Mouse (Mus musculus): Measurements from ENCODE around the gene Kank2.
"Not testable (repeated sequence)": the region's sequence is repeated elsewhere in the genome, so short reads cannot be mapped to it uniquely, and the experiment has no call there.

Kank2 gene

DNA sequence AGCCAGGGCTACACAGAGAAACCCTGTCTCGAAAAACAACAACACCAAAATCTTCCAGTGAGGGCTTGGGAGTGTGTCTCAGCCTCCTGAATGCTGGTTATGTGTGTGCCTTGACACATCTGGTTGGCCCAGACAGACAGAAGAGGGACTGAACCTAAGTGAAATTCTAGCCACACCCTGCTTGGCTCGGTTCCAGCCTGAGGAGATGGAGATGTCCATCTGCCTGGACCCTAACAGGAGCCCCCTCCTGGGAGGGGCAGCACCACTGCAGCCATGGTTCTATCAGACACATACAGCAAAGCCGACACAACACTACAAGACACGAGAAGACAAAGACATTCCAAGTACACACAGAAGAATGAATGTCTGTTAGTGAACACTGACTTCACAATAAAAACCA lies 19.6 kb upstream of the Kank2 start:
- DNase-seq (ENCODE audit: low read depth): no peak

DNA sequence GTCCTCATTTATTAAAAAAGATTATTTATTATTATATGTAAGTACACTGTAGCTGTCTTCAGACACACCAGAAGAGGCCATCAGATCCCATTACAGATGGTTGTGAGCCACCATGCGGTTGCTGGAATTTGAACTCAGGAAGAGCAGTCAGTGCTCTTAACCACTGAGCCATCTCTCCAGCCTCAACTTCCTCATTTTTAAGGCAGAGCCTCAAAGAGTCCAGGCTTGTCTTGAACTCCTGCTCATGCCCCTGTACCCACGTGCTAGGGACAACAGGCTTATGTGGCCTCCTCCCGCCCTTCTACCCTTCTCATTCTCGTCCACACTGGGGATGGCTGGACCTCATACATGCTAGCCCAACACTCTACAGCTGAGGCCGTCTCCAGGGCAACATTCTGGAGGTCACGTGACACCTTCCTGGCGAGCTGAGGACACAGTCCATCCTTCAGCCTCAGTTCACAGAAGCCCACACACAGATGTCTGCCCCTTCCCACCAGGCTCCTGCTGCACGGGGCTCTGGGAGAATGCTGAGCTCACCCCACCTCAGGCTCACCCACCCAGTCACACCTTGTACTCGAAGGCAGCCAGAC lies 18.3 kb upstream of the Kank2 start:
- no peak for DNase-seq (ENCODE audit: low read depth)

DNA sequence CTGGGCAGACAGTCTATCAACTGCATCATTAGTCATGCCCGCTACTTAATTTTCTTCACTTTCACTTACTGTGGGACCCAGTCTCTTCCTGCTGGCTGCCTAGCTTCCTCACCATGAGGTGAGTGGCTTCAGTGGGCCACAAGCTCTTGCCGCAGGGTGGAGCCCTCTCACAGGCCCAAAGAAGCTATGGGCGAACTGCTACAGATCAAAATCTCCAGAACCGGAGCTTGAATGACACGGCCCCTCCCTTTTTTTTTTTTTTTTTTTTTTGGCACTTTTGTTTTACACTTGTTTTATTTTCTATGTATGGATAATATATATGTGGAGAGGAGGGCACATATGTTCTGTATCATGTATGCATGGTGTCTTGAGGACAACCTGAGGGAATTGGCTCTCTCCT lies 12.6 kb upstream of the Kank2 start:
- no peak for DNase-seq (ENCODE audit: low read depth)

DNA sequence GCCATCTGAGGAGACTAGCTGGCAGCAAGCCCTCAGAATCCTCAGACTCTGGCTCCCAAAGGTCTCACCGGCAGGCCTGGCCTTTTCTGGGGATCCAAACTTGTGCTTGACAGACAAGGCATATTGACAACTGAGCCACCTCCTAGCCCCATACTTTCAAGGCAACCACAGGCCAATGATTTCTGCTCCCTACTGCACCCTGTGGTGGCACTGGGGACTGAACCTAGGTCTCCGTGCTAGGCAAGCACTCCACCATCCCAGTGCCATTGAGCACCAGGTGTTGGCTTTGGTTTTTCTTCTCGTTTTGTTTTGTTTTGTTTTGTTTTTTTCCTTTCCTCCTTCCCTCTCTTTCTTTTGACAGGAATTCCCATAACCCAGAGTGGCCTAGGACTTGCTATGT lies 10.0 kb upstream of the Kank2 start:
- no peak for DNase-seq (ENCODE audit: low read depth)

DNA sequence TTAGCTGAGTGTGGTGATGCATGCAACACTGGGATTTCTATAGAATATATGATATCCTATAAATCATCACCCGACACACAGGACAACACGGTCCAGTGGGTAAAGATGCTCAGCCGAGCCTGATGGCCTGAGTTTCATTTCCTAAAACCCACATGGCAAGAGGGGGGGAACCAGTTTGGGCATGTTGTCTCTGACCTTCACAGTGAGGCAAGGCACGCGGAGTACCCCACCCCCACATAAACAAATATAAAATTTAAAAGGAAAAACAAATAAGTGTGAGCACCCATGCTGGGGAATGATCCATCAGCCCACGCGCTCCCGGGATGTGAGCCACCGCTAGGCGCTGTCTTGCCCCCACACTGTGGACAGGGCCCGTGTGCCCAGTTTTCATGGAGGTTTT lies 8.4 kb upstream of the Kank2 start:
- DNase-seq (ENCODE audit: low read depth): no peak

DNA sequence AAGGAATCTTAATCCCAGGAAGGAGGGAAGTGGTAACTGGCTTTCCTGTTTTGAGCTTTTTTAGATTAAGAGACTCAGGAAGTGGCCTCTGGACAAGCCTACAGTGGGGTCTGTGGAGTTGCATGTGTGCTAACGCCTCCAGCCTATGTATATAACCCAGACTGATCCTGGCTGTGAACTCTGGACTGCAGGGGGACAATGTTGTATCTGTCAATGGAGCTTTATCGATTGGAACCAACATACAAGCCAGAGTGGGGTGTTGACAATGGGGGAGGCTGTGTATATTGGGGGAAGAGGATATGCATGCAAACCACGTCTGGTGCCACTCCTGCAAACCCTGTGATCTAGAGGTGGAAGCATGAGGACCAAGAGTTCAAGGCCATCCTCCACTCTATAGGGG lies 7.8 kb upstream of the Kank2 start:
- DNase-seq (ENCODE audit: low read depth): no peak

DNA sequence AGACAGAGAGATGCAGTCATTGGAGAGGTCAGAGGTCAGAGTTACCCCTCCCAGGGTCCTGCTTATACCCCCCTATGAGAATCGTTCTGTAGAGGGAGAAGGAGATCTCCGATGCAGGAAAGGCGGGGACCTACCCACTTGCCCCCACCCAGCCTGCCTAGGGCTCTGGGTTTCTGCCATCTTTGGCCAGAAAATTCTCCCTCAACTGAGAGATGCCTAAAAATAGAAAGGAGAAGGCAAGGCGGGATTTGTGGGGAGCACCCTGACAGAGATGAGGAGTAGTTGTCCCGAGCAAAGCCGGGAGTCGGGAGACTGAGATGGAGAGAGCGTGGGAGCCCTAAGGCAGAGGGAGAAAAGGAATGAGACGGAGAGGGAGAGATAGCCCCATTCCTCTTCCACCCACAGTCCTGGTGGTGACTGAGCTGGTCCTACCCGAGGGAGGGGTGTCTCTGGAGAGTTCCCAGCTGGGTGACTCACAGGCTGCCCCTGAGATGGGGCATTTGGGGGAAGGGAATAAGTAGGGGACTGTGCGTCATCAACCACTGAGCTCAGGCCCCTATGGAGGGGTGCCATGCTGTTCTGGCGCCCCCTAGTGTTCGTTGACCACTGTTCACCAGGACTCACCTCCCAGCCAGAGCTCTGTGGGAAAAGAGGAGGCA lies 5.6 kb upstream of the Kank2 start:
- peak; percentile 83 for DNase-seq (ENCODE audit: low read depth)

DNA sequence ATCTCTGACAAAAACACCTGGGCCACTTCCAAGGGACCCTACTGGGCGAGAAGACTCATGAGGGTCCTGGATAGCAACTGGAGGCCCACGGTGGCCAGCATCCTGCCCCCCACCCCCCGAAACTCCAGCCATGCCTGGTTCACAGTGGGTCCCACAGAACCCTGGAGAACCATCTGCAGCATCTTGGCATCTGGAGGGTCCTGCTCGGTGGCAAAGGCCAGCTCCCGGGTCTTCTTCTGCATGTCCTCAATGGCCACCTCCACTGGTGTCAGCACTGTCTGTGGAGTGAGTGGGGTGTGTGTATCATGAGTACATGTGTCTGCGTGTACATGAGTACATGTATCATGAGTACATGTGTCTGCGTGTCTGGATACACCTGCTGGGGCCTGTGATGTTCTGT lies 3.0 kb upstream of the Kank2 start:
- DNase-seq (ENCODE audit: low read depth): no peak

DNA sequence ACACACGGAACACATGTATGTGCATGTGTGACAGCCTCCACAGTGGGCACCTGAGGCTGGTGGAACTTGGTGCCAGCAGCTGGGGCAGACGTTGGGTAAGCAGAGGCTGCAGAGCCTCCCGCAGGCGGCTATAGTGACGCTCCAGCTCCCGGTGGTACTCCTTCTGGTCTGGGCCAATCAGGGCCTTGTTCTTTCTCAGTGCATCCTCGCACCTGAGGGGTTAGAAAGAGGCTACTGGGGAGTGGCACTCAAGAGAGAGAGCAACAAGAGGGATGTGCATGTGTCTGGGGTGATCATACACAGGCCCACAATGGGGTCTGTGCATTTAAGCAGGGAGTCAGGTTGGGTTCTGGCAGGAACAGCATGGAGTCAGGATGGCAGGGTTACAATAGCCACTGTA lies 2.6 kb upstream of the Kank2 start:
- no peak for DNase-seq (ENCODE audit: low read depth)

DNA sequence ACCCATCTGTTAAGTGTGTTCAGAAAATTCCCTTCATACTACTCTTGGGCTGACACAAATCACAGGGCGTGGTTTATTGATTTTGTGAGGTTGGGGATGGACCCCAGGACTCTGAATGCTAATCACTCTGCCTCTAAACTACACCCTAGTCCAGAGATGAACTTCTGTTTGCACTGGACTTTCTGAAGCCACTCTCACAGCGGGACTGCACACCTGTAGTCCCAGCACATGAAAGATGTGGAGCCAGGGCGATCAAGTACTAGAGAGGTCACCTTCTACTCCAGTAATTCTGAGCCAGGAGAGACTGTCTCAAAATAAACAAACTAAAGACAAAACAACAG lies 436 bp upstream of the Kank2 start:
- no peak for DNase-seq (ENCODE audit: low read depth)

DNA sequence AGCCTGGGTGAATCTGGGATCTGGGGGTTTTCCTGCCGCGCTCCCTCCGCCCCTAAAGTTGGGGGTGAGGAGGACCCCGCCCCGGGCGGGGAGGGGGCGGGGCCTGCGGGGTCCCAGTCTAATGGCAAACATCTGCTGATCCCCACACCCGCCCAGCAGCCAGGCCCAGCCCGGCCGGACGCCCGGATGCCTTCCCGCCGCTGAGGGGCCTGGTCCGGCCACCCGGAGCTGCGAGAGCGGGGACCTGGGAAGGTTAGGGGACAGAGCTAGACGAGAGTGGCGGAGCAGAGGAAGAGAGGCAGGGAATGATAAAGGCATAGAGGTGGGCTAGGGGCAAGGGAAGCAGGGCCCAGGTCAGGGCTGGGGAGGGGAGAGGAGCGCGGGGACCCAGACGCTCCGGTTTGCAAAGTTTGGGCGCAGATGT lies 611 bp downstream of the Kank2 start:
- DNase-seq (ENCODE audit: low read depth): no peak

DNA sequence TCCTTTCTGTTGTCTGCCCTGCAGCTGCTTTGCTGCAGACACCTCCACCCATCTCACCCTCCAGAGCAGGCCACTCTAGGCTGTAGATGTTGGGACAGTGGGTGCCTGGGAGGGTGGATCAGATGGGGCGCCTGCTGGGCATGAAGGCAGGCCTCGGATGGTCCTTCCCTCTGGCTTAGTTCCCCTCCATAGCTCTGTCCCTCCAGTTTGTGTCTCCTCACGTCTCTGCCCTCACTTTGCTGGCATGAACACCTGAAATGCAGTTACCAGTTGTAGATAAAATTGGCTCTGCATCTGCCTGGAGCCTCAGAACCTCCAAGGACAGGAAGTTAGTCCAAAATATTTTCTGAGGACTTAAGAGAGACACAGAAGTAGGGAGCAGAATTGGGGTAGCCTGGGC lies 1.6 kb downstream of the Kank2 start:
- no peak for DNase-seq (ENCODE audit: low read depth)

DNA sequence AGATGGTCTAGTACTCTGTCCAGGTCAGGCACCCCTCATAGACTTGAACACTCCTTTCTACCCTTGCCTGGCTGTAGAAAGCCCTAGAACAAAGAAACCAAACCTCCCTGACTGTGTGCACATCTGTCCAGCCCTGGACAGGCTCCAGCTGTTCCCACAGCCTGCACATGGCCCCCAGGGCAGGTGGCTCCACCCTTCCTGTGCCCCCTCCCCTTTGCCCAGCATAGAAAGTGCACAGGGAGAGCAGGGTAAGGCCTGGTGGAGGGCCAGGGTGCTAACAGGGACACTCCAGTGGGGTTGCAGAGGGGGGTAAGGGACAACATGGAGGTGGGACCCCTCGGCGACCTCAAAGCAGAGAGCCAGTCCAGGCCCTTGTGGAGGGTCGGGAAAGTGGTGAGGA lies 2.3 kb downstream of the Kank2 start:
- no peak for DNase-seq (ENCODE audit: low read depth)

DNA sequence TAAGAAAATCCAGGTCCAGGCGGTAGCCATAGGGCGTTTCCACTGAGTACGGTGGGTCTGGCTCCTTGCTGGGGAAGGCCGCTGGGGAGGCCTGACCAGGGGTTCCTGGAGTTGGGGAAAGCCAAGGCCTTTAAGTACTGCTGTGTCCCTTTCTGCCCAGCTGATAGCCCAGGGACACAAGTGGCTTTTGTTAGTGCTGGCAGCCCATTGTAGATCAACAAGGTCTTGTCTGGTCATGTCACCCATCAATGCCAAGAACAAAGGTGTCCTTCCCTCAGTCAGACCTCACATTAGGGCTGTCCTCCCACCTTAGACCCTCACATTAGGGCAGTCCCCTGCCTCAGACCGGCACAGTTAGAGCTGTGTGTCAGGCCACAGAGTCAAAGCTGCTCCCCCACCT lies 3.0 kb downstream of the Kank2 start:
- no peak for DNase-seq (ENCODE audit: low read depth)

DNA sequence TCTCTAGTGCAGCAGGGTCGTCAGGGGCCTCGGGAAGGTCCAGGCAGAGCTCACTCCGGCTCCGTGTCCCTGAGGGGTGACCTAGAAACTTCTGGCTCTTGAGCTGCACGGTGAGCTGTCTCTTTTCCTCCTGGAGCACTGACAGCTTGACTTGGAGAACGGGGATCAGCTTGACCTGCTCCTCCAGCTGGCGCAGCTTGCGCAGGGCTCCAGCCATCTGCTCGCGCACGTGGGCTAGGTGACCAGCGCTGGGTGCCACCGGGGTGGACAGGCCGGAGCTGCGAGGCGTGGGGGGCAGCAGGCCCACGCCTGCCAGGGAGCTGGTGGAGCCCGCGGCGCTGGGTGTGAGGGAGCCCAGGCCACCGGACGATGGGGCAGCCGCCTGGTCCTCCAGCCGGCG lies 3.6 kb downstream of the Kank2 start:
- DNase-seq (ENCODE audit: low read depth): no peak

DNA sequence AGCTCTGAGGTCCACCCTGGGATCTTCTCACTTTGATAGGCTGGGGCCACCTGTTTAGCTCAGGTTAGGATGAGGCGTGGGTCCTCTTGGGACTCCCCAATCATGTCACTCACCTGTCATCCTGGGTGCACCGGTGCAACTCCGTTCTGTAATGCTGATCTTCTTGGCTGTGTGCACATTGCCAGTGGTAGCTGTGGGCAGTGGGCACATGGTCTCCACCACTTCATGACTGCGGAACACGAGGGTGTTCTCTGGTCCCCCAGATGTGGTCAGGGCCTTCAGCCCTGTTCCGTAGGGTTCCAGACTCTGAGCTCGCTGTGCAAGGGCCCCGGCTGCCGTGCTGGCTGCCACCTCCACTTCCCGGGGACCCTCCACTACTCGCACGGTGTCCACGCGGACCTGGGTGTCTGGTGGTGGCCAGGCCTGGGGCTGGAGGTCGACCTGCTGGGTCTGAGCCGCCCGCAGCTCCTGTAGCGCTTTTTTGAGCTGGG lies 4.2 kb downstream of the Kank2 start:
- no peak for DNase-seq (ENCODE audit: low read depth)

DNA sequence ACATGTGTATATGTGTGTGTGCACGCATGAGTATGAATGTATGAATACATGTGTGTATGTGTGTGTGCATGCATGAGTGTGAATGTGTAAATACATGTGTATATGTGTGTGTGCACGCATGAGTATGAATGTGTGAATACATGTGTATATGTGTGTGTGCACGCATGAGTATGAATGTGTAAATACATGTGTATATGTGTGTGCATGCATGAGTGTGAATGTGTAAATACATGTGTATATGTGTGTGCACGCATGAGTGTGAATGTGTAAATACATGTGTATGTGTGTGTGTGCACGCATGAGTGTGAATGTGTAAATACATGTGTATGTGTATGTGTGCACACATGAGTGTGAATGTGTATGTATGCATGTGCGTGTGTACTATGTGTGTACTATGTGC lies 5.0 kb downstream of the Kank2 start:
- DNase-seq (ENCODE audit: low read depth): not testable (repeated sequence)

DNA sequence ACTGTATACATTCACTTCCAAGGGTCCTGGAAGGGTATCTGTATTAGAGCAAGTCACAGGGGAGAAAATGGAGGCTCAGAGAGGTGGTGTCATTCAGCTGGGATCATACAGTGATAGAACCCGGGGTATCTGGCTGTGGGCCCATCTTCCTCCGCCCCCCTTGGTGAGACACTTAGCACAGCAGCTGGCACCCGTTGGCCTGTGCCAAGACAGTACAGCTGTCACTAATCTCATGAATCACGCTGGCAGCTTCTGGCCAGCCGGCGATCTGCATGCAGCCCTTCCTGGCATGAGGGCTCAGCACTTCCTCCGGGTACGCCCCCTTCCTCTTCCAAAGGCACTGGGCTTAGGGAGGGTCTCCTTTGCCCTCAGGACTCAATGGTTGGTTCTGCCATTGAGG lies 5.9 kb downstream of the Kank2 start:
- no peak for DNase-seq (ENCODE audit: low read depth)

DNA sequence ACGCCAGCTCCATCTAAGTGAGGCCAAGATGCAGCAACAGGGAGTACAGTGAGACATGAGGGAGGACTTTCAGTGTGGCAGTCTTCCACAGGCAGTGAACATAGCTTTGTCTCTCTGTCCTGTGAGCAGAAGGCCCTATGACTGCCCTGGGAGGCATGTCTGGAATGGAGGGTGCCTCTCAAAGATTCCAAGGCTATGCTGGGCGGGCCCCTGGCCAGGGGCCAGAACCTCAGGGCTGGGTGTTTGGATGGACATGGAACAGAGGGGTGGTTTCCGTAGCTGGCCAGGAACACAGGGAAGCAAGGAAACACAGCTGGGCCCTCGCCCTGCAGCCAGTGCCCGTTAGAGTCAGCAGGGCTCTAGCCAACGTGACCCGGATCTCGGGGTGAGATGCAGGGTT lies 6.7 kb downstream of the Kank2 start:
- DNase-seq (ENCODE audit: low read depth): no peak

DNA sequence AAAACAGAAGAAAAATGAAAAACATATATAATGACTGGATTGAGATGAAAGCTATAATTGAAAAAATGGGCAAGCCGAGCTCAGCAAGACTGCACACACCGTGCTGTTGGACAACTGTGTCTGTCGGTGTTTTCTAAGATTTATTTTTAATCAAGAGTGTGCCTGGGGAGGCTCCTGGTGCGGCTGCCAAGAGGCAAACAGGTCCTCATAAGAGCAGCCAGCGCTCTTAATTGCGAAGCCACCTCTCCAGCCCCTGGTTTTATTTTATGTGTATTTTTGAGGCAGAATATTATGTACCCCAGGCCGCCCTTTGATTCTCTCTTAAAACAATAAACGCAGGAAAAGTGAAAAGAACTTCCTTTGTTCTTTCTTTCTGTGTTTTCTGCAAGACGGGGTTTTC lies 10.3 kb downstream of the Kank2 start:
- DNase-seq (ENCODE audit: low read depth): no peak

DNA sequence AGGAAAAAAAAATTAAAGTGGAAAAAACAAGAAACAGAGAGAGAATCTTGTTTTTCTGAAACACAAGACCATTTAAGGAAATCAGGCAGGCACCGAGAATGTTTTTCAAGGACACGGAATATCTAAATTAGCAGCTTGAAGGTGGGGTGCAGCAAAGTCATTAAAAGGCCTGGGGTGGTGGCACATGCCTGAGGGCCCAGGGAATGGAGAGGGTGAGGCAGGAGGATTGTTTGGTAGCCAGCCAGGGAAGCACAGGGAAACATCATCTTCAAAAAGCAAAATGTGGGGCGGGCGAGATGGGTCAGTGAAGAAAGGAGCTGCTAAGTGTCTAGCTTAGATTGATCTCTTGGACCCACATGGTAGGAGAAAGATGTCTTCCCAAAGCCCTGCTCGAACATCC lies 10.9 kb downstream of the Kank2 start:
- DNase-seq (ENCODE audit: low read depth): no peak

DNA sequence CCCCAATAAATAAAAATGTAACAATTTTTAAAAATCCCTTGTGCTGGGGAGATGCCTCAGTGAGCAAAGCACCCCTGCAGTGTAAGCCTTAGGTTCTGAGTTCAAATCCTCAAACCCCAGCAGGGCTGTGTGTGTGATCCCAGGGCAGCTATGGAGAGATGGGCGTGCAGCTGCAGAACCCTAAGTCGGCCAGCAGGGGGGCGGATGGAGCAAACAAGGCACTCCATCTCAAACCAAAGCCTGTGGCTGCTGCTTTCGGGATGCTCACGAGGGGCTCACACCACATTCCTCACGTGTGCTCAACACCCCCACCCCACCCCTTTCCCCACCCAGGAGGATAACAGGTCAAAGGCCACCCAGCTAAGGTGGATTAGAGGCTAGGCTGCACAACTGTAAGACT lies 11.6 kb downstream of the Kank2 start:
- DNase-seq (ENCODE audit: low read depth): peak; percentile 37

DNA sequence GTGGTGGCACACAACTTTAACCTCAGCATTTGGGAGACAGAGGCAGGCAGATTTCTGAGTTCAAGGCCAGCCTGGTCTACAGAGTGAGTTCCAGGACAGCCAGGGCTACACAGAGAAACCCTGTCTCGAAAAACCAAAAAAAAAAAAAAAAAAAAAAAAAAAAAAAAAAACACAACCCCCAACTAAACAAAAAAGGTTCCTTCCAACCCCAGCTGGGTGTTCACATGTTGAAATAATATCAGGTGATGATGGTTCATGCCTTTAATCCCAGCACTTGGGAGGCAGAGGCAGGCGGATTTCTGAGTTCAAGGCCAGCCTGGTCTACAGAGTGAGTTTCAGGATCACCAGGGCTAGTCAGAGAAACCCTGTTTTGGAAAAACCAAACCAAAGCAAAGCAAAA lies 12.2 kb downstream of the Kank2 start:
- not testable (repeated sequence) for DNase-seq (ENCODE audit: low read depth)

DNA sequence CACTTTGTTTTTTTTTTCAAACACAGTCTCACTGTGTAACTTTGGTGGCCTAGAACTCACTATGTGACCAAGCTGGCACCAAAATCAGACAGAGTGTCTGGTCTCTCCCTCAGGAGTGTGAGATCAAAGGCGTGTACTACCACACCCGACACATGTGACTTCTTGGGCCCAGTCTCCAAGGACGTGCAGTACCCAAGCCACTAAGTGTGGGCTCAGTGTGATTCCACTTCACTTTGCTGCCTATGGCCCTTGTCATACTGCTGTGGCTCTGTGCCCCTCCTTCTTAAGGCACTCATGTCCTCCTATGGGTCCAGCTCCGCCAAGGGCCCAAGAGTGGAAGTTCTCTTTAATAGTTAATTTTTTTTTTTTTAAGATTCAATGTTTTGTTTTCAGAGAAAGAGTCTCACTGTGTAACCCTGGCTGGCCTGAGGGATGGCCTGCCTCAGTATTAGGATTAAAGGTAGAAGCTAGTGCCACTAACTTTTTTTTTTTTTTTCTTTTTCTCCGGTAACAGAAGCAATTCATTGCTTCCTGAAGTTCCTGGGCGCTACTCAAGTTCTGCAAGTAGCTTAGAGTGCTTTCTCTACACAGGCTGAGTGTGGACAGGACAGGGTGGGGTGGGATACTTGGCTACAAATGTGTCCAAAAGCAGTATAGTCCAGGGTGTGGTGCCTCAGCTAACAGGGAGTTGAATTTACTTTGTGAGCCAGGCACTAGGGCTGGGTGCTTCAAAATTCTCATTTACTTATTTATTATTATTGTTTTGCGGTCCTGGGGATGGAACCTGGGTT lies 13.8 kb downstream of the Kank2 start:
- DNase-seq (ENCODE audit: low read depth): no peak

Measured in c-Kit-positive CD71-negative TER-119-negative erythroid progenitor cells, embryonic 14.5 days (primary cell).